Mouse (Mus musculus) CH12.LX (cell line): Measurements from ENCODE around the gene Csk.

Source experiments
- CHD2 ChIP-seq: IDR thresholded peaks from 2 replicates; pipeline ENCODE4 v1.6.1; 2011; ENCODE audit warnings: low read length, improper control_type of control experiment
- CTCF ChIP-seq, 2 experiments: IDR thresholded peaks in 1 of 2; conservative IDR thresholded peaks in 1 of 2; 2 replicates each; pipeline ENCODE4 v1.5.1; 2011 to 2012; ENCODE audit warnings: low read depth in 2 of 2, low read length in 2 of 2, improper control_type of control experiment in 1 of 2, inconsistent platforms in 1 of 2, mild to moderate bottlenecking in 1 of 2, moderate library complexity in 1 of 2
- E2F4 ChIP-seq: IDR thresholded peaks from 2 replicates; pipeline ENCODE4 v1.6.1; 2011; ENCODE audit warnings: low read depth, low read length, improper control_type of control experiment; ENCODE audit not compliant: insufficient replicate concordance
- USF1 ChIP-seq: IDR thresholded peaks from 2 replicates; pipeline ENCODE4 v1.6.1; 2014; ENCODE audit warnings: low read depth, mild to moderate bottlenecking, inconsistent platforms, low read length, improper control_type of control experiment
- ZMIZ1 ChIP-seq: IDR thresholded peaks from 2 replicates; pipeline ENCODE4 v1.6.1; 2012; ENCODE audit warnings: low read depth, mild to moderate bottlenecking, inconsistent platforms, low read length, improper control_type of control experiment

DNA sequence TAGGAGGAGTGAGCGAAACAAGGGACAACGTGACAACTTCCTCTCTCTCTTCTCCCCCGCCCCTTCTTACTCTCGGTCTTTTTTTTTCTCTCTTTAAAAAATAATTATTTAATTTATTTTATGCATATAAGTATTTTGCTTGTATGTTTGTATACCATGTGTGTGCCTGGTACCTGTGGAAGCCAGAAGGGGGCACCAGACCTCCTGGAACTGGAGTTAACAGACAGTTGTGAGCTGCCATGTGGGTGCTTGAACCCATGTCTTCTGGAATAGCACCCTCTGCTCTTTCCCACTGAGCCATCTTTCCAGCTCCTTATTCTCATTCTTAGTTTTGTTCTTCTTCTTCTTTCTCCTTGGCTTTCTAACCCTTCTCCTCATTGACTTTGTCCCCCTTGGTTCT lies 5.5 kb upstream of the Csk start:
- TF ChIP-seq USF1 (no peak), CTCF (conservative IDR thresholded peaks at IDR 0.05 in 1 of 2, IDR thresholded peaks at IDR 0.05 in 1 of 2; ENCODE audit: low read depth in 2 of 2, low read length in 2 of 2) (peak in 1 of 2 experiments; percentile 39; a peak in 2 of 4 replicates), E2F4 (no peak), ZMIZ1 (no peak), CHD2 (no peak)
